Mouse (Mus musculus): ENCODE results near the gene Cmss1.
A peak's percentile ranks its signal among the peaks of the same experiment; 100 is the strongest.

Cmss1 gene

GRCm38 (mm10) chr16:57556244-57556643 is 50.4 kb downstream of the Cmss1 start:
- no peak for DNase-seq

GRCm38 (mm10) chr16:57555667-57556066 is 51.0 kb downstream of the Cmss1 start:
- DNase-seq: no peak

GRCm38 (mm10) chr16:57554886-57555400 is 51.7 kb downstream of the Cmss1 start:
- no peak for DNase-seq

GRCm38 (mm10) chr16:57553235-57553634 is 53.4 kb downstream of the Cmss1 start:
- DNase-seq: no peak

GRCm38 (mm10) chr16:57552709-57553108 is 54.0 kb downstream of the Cmss1 start:
- DNase-seq: no peak

GRCm38 (mm10) chr16:57551617-57552016 is 55.0 kb downstream of the Cmss1 start:
- DNase-seq: no peak

- no peak for DNase-seq
These were observed 55.8 kb downstream of the Cmss1 start for GRCm38 (mm10) chr16:57550817-57551216.

GRCm38 (mm10) chr16:57550088-57550487 is 56.6 kb downstream of the Cmss1 start:
- no peak for DNase-seq

- peak; percentile 50 to 51 for DNase-seq
These were observed 57.3 kb downstream of the Cmss1 start for GRCm38 (mm10) chr16:57549061-57550037.

GRCm38 (mm10) chr16:57548608-57549007 is 58.1 kb downstream of the Cmss1 start:
- DNase-seq: no peak

GRCm38 (mm10) chr16:57546355-57546754 is 60.3 kb downstream of the Cmss1 start:
- DNase-seq: no peak

- no peak for DNase-seq
These were observed 62.2 kb downstream of the Cmss1 start for GRCm38 (mm10) chr16:57544441-57544840.

GRCm38 (mm10) chr16:57543243-57543642 is 63.4 kb downstream of the Cmss1 start:
- no peak for DNase-seq

GRCm38 (mm10) chr16:57536511-57536910 is 70.2 kb downstream of the Cmss1 start:
- no peak for DNase-seq

- DNase-seq: no peak
These were observed 71.9 kb downstream of the Cmss1 start for GRCm38 (mm10) chr16:57534811-57535210.

- no peak for DNase-seq
These were observed 72.3 kb downstream of the Cmss1 start for GRCm38 (mm10) chr16:57534365-57534764.

GRCm38 (mm10) chr16:57532081-57532493 is 74.6 kb downstream of the Cmss1 start:
- DNase-seq: no peak

GRCm38 (mm10) chr16:57530547-57530946 is 76.1 kb downstream of the Cmss1 start:
- DNase-seq: no peak

- no peak for DNase-seq
These were observed 78.2 kb downstream of the Cmss1 start for GRCm38 (mm10) chr16:57528457-57528856.

- no peak for DNase-seq
These were observed 79.8 kb downstream of the Cmss1 start for GRCm38 (mm10) chr16:57526893-57527292.

GRCm38 (mm10) chr16:57525476-57525875 is 81.2 kb downstream of the Cmss1 start:
- DNase-seq: no peak

- no peak for DNase-seq
These were observed 81.6 kb downstream of the Cmss1 start for GRCm38 (mm10) chr16:57525046-57525445.

- DNase-seq: no peak
These were observed 91.0 kb downstream of the Cmss1 start for GRCm38 (mm10) chr16:57515636-57516035.

- no peak for DNase-seq
These were observed 92.3 kb downstream of the Cmss1 start for GRCm38 (mm10) chr16:57514371-57514770.
